Mouse (Mus musculus) adrenal gland, postnatal 4 days (tissue): ENCODE measurements around the gene Lrrc36. TPM values are rescaled to one million over a fixed set of nuclear protein-coding genes. Genes with fewer than 3 reads are reported as not detected.

Source experiments
- DNase-seq, 2 experiments: peaks; one replicate each; pipeline ENCODE4 v3.0.0; 2021 to 2022; ENCODE audit warnings: low spot score in 2 of 2, mixed read lengths in 2 of 2
- long read RNA-seq, 2 experiments: library from polyadenylated mRNA; stranded (forward); transcript quantifications; one replicate each; pipeline ENCODE4 v2.0.0; 2021
- total RNA-seq, 2 experiments: library from RNA; stranded (reverse); gene quantifications; 2 replicates each; pipeline ENCODE4 v1.2.3; 2021

Gene Lrrc36
- 1 to 10 TPM; 5.4 to 6.4 TPM for total RNA-seq
- long read RNA-seq, experiment 1, partial matches to known transcripts: 1 of 3 reads
- long read RNA-seq, experiment 1, other reads (novel, unspliced or antisense): 2 of 3 reads
- long read RNA-seq, experiment 2, partial matches to known transcripts: 0 of 1 reads
- long read RNA-seq, experiment 2, other reads (novel, unspliced or antisense): 1 of 1 reads

GRCm38 (mm10) chr8:105413391-105413790 is at the start of gene Lrrc36, which contains the start of gene Kctd19:
TSS of gene Lrrc36 (plus strand) at chr8:105413571.
TSS of gene Kctd19 (minus strand) at chr8:105413502.
- DNase-seq: peak; percentile 16 to 36

DNA sequence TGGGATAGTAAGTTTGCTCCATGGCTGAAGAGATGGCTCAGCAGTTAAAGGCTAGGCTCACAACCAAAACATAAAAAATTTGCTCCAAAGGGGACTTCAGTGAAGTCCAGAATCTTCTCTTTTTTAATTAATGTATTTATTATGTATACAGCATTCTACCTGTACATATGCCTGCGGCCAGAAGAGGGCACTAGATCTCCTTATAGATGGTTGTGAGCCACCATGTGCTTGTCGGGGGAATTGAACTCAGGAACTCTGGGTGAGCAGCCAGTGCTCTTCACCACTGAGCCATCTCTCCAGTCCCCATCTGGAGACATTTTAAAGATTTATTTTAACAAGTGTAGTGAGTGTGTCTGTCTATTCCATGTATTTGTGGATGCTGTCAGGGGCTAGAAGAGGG is 46.3 kb upstream of the Lrrc36 start:
- DNase-seq: no peak

DNA sequence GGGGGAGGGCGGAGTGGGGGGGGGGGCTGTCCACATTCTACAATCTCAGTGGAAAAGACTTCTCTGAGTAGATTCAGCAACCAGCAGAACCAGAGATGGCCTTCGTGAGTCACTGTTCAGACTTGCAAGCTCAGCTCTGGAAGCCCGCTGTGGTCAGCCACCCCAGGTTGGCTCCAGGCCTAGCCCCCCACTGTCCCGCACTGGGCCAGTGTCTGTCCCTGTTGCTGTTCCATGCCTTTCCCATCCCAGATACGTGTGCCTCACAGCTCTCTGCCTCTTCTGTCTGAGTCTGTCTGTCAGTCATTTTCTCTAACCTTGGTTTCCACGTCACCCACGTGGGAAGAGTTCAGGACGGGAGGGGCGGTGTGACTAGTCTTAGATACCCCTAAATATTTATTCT is 40.9 kb upstream of the Lrrc36 start:
- no peak for DNase-seq

DNA sequence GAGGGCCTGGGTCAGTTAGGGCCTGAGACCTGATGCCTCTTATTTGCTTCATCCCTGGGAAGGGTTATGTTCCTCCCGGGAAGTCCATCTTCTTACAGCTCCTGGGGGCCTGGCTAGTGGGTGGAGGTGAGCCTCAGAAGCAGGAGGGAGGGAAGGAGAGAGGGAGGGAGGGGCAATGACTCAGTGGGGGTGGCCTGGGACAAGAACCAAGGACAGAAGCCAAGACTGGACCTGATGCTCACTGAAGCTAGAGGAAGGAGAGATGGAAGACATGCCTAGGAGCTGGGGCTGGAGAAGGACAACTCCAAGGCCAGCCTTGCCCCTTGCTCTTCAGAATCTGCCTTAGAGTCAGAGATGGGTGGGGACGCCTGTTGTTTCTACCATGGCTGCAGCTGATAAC is 40.3 kb upstream of the Lrrc36 start, which contains the start of gene Plekhg4:
Gene Plekhg4, plus strand, starts transcription at position 243 of the 400 bp plus-strand sequence.
- no peak for DNase-seq

- no peak for DNase-seq
Observed at GRCm38 (mm10) chr8:105374513-105374966, 38.8 kb upstream of the Lrrc36 start.

DNA sequence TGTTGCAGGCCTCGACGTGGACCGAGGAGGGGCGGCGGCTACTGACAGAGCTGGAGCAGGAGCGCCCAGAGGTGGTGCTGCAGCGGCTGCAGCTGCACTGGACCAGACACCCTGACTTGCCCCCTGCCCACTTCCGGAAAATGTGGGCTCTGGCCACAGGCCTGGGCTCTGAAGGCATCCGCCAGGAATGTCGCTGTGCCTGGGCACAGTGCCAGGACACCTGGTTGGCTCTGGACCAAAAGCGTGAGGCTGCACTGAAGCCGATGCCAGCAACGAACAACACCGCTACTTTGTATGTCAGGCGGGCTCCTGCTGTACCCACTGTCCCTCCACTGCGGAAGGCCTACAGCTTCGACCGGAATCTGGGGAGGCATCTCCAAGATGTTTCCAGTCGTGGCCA is 34.7 kb upstream of the Lrrc36 start:
- no peak for DNase-seq

DNA sequence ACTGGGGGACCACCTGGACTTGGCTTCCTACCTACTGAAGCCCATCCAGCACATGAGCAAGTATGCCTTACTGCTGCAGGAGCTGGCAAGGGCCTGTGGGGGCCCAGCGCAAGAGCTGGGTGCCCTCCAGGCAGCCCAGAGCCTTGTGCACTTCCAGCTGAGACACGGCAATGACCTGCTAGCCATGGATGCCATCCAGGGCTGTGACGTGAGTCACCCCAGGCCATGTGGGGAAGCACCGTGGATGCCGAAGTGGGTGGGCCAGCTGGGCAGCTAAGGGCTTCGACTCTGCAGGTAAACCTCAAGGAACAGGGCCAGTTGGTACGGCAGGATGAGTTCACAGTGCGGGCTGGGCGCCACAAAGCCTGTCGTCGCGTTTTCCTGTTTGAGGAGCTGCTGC is 33.1 kb upstream of the Lrrc36 start:
- no peak for DNase-seq

GRCm38 (mm10) chr8:105384070-105384469 is 29.3 kb upstream of the Lrrc36 start:
- no peak for DNase-seq

- no peak for DNase-seq
Observed at GRCm38 (mm10) chr8:105387151-105387550, 26.2 kb upstream of the Lrrc36 start.

GRCm38 (mm10) chr8:105389096-105389495 is 24.3 kb upstream of the Lrrc36 start:
- no peak for DNase-seq

DNA sequence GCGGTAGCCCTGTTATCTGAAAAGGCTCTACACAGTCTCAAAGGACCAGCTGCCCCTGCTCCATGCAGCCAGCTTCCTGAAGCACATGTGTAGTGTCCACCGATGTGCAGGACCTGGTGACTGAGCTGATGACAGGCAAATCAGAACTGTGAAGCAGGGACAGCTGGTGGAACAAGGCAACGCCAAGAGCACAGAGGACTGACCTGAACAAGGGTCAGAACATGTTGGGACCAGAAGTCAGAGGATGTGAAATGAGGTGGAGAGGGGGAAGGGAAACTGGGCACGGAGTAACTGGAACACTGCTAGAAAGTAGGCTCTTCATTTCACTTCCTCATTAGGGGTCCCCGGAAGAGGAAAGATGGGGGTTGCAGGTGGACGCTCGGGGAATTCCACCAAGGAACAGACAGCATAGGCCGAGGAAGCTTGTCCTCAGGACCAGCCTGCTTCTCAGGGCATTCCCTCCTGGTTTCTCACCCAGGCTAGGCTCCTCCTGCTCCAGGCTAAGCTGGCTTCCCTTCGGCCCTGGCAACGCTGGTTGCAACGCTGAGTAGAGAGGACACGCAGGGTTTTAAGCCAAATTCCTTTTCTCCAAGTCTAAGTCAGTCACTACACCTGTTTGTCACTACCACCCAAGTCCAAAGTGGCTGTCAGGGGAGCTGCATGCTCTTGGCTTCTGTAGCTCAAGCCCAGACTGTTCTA is 20.1 kb upstream of the Lrrc36 start:
- no peak for DNase-seq

DNA sequence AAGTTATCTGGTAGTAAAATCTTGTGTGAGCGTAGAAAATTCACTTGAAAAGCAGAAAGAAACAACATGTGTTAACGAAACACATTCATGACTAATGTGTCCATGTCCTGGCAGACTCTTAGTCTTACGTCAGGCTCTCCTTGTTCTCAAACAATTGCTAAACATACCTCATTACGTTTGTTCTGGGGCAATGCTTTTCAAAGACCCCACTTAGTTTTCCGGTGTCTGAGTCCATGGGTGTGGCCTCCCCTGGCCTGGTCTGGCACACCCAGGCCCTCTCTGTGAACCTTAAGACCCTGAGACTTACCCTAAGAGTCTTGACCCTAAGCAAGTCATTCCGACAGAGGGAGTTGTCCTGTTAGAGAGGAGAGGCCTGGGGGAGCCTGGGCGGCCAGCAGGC is 19.5 kb upstream of the Lrrc36 start:
- no peak for DNase-seq

DNA sequence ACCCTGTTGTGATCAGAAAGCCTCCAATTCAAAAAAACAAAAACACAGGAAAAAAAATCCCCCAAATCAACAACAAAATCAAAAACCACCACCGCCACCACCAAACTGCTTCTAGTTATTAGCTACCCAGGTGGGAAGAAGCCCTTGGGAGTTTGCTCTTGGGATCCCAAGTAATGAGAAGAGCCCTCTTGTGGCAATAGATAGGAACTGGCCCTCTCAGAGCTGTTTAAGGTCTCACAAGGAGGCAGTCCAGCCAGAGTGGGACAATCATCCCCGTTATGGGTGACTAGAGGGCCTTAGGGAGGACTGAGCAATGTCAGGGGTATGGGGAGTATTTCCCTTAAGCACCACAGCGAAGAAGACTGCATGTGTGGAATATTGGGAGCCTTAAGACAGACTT is 15.6 kb upstream of the Lrrc36 start:
- DNase-seq: no peak

DNA sequence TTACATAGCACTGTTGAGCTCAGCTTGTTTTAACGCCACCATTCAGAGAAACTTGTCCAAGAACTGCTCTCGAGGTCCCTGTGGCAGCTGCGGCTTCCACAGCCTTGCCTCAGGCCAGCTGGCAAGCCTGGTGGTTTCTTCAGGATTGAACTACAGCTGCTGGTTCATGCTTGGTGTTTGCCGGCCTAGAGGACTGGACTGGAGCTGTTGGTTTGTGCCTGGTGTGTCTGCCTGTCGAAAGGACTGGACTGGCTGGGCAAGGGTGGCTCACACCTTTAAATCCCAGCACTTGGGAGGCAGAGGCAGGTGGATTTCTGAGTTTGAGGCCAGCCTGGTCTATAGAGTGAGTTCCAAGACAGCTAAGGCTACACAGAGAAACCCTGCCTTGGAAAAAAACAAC is 13.4 kb upstream of the Lrrc36 start:
- no peak for DNase-seq

- DNase-seq: no peak
Observed at GRCm38 (mm10) chr8:105403467-105403866, 9.9 kb upstream of the Lrrc36 start.

- no peak for DNase-seq
Observed at GRCm38 (mm10) chr8:105404496-105404895, 8.9 kb upstream of the Lrrc36 start.

- no peak for DNase-seq
Observed at GRCm38 (mm10) chr8:105406416-105406815, 7.0 kb upstream of the Lrrc36 start.

DNA sequence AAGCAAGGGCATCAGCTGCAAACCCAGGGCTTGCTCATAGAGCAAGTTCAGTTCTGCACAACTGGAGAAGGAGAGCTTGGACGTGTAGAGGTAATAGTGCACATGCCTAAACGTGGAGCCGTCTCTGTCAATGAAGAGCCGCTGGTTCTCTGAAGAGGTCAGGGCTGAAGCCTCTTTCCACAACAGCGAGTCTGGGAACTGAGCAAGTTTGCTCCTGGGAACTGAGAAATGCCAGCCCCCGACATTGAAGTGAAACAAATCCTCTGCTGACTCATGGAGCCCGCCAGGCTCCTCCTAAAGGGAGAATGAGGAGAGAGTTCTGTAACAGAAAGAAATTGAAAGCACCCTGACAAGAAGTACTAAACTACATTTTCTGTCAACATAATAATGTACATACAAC is 5.0 kb upstream of the Lrrc36 start:
- DNase-seq: no peak

DNA sequence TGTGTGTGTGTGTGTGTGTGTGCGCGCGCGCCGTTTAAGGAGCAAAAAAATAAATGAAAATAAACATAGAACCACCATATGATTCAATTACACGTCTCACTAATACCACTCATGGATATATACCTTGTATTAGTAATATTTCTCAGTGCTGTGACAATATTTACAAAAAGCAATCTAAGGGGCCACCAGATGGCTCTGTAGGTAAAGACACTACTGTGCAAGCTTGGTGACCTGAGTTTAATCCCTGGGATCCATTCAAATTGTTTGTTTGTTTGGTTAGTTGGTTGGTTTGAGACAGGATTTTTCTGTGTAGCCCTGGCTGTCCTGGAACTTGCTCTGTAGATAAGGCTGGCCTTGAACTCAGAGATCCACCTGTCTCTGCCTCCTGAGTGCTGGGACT is 3.4 kb upstream of the Lrrc36 start:
- DNase-seq: no peak

DNA sequence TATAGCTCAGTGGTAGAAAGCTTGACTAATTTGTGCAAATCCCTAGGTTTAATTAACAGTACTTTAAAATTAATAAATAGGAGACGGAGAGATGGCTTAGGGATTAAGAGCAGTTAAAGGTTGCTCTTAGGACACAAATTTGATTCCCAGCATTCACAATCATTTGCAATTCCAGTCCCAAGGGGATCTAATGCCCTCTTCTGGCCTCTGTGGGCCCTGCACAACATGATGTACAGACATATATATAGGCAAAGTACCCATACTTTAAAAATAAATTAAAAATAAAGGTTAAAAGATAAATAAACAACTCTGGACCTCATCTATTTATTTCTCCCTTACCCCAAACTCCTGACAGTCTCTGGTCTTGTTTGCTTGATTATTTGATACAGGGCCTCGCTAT is 5.6 kb downstream of the Lrrc36 start:
- no peak for DNase-seq

- DNase-seq: no peak
Observed at GRCm38 (mm10) chr8:105419800-105420199, 6.4 kb downstream of the Lrrc36 start.

GRCm38 (mm10) chr8:105422006-105422405 is 8.6 kb downstream of the Lrrc36 start:
- no peak for DNase-seq

GRCm38 (mm10) chr8:105426878-105427277 is 13.5 kb downstream of the Lrrc36 start:
- no peak for DNase-seq
